Mouse (Mus musculus) stomach, embryonic 15.5 days (tissue): ENCODE results near the gene Sppl2b. TPM values are rescaled to one million over a fixed set of nuclear protein-coding genes. Genes with fewer than 3 reads are reported as not detected.

ENCODE experiments used
- ATAC-seq: fragments of 200-750 bp; cut with Nextera tagmentation; 2 replicates; pipeline ENCODE4 v1.8.0; 2017; ENCODE audit warnings: low read depth, moderate number of reproducible peaks, moderate TSS enrichment; ENCODE audit not compliant: insufficient read depth, low FRiP score
- H3K27ac ChIP-seq: fragments of 300-500 bp; sonication (generic); 2 replicates; pipeline ENCODE4 v1.5.1; 2015; ENCODE audit warnings: mild to moderate bottlenecking, inconsistent platforms
- H3K27me3 ChIP-seq: fragments of 300-500 bp; sonication (generic); replicated peaks from 2 replicates; pipeline ENCODE4 v1.6.1; 2015; ENCODE audit warnings: inconsistent platforms
- H3K36me3 ChIP-seq: fragments of 300-500 bp; sonication (generic); 2 replicates; pipeline ENCODE4 v1.6.1; 2015; ENCODE audit warnings: inconsistent platforms
- H3K4me1 ChIP-seq: fragments of 300-500 bp; sonication (generic); 2 replicates; pipeline ENCODE4 v1.6.1; 2015; ENCODE audit warnings: inconsistent platforms
- H3K4me2 ChIP-seq: fragments of 300-500 bp; sonication (generic); 2 replicates; pipeline ENCODE4 v1.6.1; 2015; ENCODE audit warnings: mild to moderate bottlenecking, inconsistent platforms
- H3K4me3 ChIP-seq: fragments of 300-500 bp; sonication (generic); replicated peaks from 2 replicates; pipeline ENCODE4 v1.5.1; 2015; ENCODE audit warnings: inconsistent platforms
- H3K9ac ChIP-seq: fragments of 300-500 bp; sonication (generic); 2 replicates; pipeline ENCODE4 v1.6.1; 2015; ENCODE audit warnings: inconsistent platforms
- H3K9me3 ChIP-seq: fragments of 300-500 bp; sonication (generic); 2 replicates; pipeline ENCODE4 v1.6.1; 2016; ENCODE audit warnings: inconsistent platforms
- WGBS: fragments of 180-500 bp; shearing (Covaris S2); methylation state at CpG from one replicate; pipeline ENCODE4 v1.1.7; 2015; 5-methylcytosine and 5-hydroxymethylcytosine counted together
- polyA plus RNA-seq: library from polyadenylated mRNA; unstranded; fragments of >200 nt; fragmentation: Nextera tagmentation; extraction: Ambion mirVana; gene quantifications from 2 replicates; pipeline ENCODE4 v1.2.1, GENCODE M21; 2015

Gene Sppl2b
- 37.1 and 41.9 TPM in 2 replicates for polyA plus RNA-seq

GRCm38 (mm10) chr10:80854913-80855748 lies at the start of gene Sppl2b, which contains the start of gene Lsm7:
Sppl2b (plus strand) TSS chr10:80855275.
Lsm7 (minus strand) TSS chr10:80855209.
- peak; percentile 74 for ATAC-seq
- no peaks in the 10 kb centered on the region for H3K9me3 ChIP-seq
- no peaks in the 10 kb centered on the region for H3K27me3 ChIP-seq
- H3K4me1 ChIP-seq: peaks cover 38% of the 10 kb centered on the region
- H3K9ac ChIP-seq: peak within 1 kb of the TSS; percentile 66
- 0 out of 2 replicates have a peak within 1 kb of the TSS, but pooled peaks have one; percentile 40 for H3K27ac ChIP-seq
- peak within 1 kb of the TSS; percentile 99 for H3K4me2 ChIP-seq
- H3K4me3 ChIP-seq: peak within 1 kb of the TSS; percentile 86
- WGBS: under 1% methylated on average over 81 of the region's 81 CpGs
- peaks cover 15% of the 10 kb centered on the region for H3K36me3 ChIP-seq

- Histone ChIP-seq H3K4me1 (peaks cover 45% of the 10 kb centered on the region), H3K4me3 (no peak overlapping the region), H3K9me3 (no peaks in the 10 kb centered on the region), H3K36me3 (peaks cover 42% of the 10 kb centered on the region), H3K9ac (no peak overlapping the region), H3K27ac (no peak overlapping the region), H3K4me2 (no peak overlapping the region), H3K27me3 (peaks cover 18% of the 10 kb centered on the region; the same call in 1 of the 2 replicates)
- WGBS: 67% methylated on average over 5 of the region's 5 CpGs
- ATAC-seq: no peak
Measured at GRCm38 (mm10) chr10:80805322-80805721, 49.8 kb upstream of the Sppl2b start.

GRCm38 (mm10) chr10:80805925-80806324 lies 49.1 kb upstream of the Sppl2b start:
- WGBS: 18% methylated on average over 3 of the region's 3 CpGs
- peaks cover 42% of the 10 kb centered on the region for H3K36me3 ChIP-seq
- peak overlapping the region; percentile 92; the same call in 1 of the 2 replicates for H3K4me2 ChIP-seq
- H3K27me3 ChIP-seq: peaks cover 22% of the 10 kb centered on the region; the same call in 1 of the 2 replicates
- no peak overlapping the region for H3K4me3 ChIP-seq
- H3K9me3 ChIP-seq: no peaks in the 10 kb centered on the region
- peak; percentile 40; the same call in 1 of the 2 replicates for ATAC-seq
- no peak overlapping the region for H3K27ac ChIP-seq
- H3K4me1 ChIP-seq: peaks cover 45% of the 10 kb centered on the region
- no peak overlapping the region for H3K9ac ChIP-seq

- no peak for ATAC-seq
- peaks cover 36% of the 10 kb centered on the region for H3K36me3 ChIP-seq
- peaks cover 45% of the 10 kb centered on the region for H3K4me1 ChIP-seq
- peak overlapping the region; percentile 46 for H3K4me3 ChIP-seq
- H3K9ac ChIP-seq: peak overlapping the region; percentile 43; the same call in 1 of the 2 replicates
- peak overlapping the region; percentile 92 for H3K4me2 ChIP-seq
- WGBS: 48% methylated on average over 34 of the region's 34 CpGs
- peaks cover 22% of the 10 kb centered on the region; the same call in 1 of the 2 replicates for H3K27me3 ChIP-seq
- H3K9me3 ChIP-seq: no peaks in the 10 kb centered on the region
- H3K27ac ChIP-seq: peak overlapping the region; percentile 78
Measured at GRCm38 (mm10) chr10:80806341-80807056, 48.6 kb upstream of the Sppl2b start.

GRCm38 (mm10) chr10:80807057-80807627 lies 47.9 kb upstream of the Sppl2b start:
- WGBS: under 1% methylated on average over 53 of the region's 58 CpGs
- peaks cover 45% of the 10 kb centered on the region for H3K4me1 ChIP-seq
- peak; percentile 25 for ATAC-seq
- H3K9ac ChIP-seq: peak overlapping the region; percentile 43; the same call in 1 of the 2 replicates
- H3K36me3 ChIP-seq: peaks cover 30% of the 10 kb centered on the region
- H3K4me3 ChIP-seq: peak overlapping the region; percentile 46
- H3K9me3 ChIP-seq: no peaks in the 10 kb centered on the region
- H3K4me2 ChIP-seq: peak overlapping the region; percentile 92
- peak overlapping the region; percentile 78 for H3K27ac ChIP-seq
- H3K27me3 ChIP-seq: peaks cover 22% of the 10 kb centered on the region; the same call in 1 of the 2 replicates

- peaks cover 18% of the 10 kb centered on the region for H3K36me3 ChIP-seq
- 23% methylated on average over 40 of the region's 40 CpGs for WGBS
- peaks cover 22% of the 10 kb centered on the region; the same call in 1 of the 2 replicates for H3K27me3 ChIP-seq
- ATAC-seq: no peak
- H3K4me2 ChIP-seq: peak overlapping the region; percentile 92
- H3K4me1 ChIP-seq: peaks cover 45% of the 10 kb centered on the region
- H3K9me3 ChIP-seq: no peaks in the 10 kb centered on the region
- no peak overlapping the region for H3K27ac ChIP-seq
- peak overlapping the region; percentile 13 for H3K4me3 ChIP-seq
- H3K9ac ChIP-seq: 0 out of 2 replicates have a peak overlapping the region, but pooled peaks have one; percentile 16
Measured at GRCm38 (mm10) chr10:80808099-80808984, 46.7 kb upstream of the Sppl2b start.

GRCm38 (mm10) chr10:80808985-80809632 lies 46.0 kb upstream of the Sppl2b start:
- Histone ChIP-seq H3K36me3 (peaks cover 11% of the 10 kb centered on the region), H3K4me3 (peak overlapping the region; percentile 13), H3K9me3 (no peaks in the 10 kb centered on the region), H3K4me1 (peaks cover 45% of the 10 kb centered on the region), H3K27me3 (peaks cover 22% of the 10 kb centered on the region; the same call in 1 of the 2 replicates), H3K27ac (no peak overlapping the region), H3K4me2 (peak overlapping the region; percentile 92), H3K9ac (0 out of 2 replicates have a peak overlapping the region, but pooled peaks have one; percentile 16)
- ATAC-seq: no peak
- WGBS: 13% methylated on average over 17 of the region's 18 CpGs

- no peak for ATAC-seq
- Histone ChIP-seq H3K4me2 (peak overlapping the region; percentile 27), H3K4me1 (peaks cover 42% of the 10 kb centered on the region), H3K27ac (no peak overlapping the region), H3K9ac (no peak overlapping the region), H3K9me3 (no peaks in the 10 kb centered on the region), H3K4me3 (no peak overlapping the region), H3K36me3 (peaks cover under 1% of the 10 kb centered on the region; the same call in 1 of the 2 replicates), H3K27me3 (peaks cover 22% of the 10 kb centered on the region; the same call in 1 of the 2 replicates)
- WGBS: 9% methylated on average over 20 of the region's 20 CpGs
Measured at GRCm38 (mm10) chr10:80810084-80810483, 45.0 kb upstream of the Sppl2b start.

GRCm38 (mm10) chr10:80812391-80813041 lies 42.6 kb upstream of the Sppl2b start:
- no peak for ATAC-seq
- H3K27me3 ChIP-seq: peaks cover 22% of the 10 kb centered on the region; the same call in 1 of the 2 replicates
- no peak overlapping the region for H3K9ac ChIP-seq
- H3K4me3 ChIP-seq: no peak overlapping the region
- H3K4me1 ChIP-seq: peaks cover 25% of the 10 kb centered on the region
- H3K4me2 ChIP-seq: no peak overlapping the region
- H3K36me3 ChIP-seq: no peaks in the 10 kb centered on the region
- WGBS: 40% methylated on average over 5 of the region's 5 CpGs
- H3K9me3 ChIP-seq: no peaks in the 10 kb centered on the region
- H3K27ac ChIP-seq: no peak overlapping the region

GRCm38 (mm10) chr10:80813366-80813765 lies 41.7 kb upstream of the Sppl2b start, which contains the start of gene Jsrp1:
Jsrp1 (minus strand) TSS chr10:80813498.
- Histone ChIP-seq H3K9ac (no peak within 1 kb of the TSS), H3K4me3 (no peak within 1 kb of the TSS), H3K4me2 (no peak within 1 kb of the TSS), H3K27ac (no peak within 1 kb of the TSS), H3K36me3 (no peaks in the 10 kb centered on the region), H3K4me1 (peaks cover 16% of the 10 kb centered on the region), H3K9me3 (no peaks in the 10 kb centered on the region), H3K27me3 (peaks cover 18% of the 10 kb centered on the region; the same call in 1 of the 2 replicates)
- 74% methylated on average over 4 of the region's 4 CpGs for whole genome bisulfite sequencing
- ATAC-seq: no peak
